Mouse (Mus musculus): ENCODE measurements around the gene Gm17622. TPM values are rescaled to one million over a fixed set of nuclear protein-coding genes. Genes with fewer than 3 reads are reported as not detected.

The Gm17622 gene
- polyA plus RNA-seq, 1 experiment from 2014 or later: not detected

- Histone ChIP-seq H3K9me3 (ENCODE audit: control insufficient read depth, low read length) (no peaks in the 10 kb centered on the region), H3K27me3 (ENCODE audit: control insufficient read depth, insufficient read depth, low read length) (no peaks in the 10 kb centered on the region), H3K9ac (ENCODE audit: low read length) (no peak overlapping the region), H3K36me3 (ENCODE audit: control insufficient read depth, insufficient read depth, low read length) (no peaks in the 10 kb centered on the region), H3K27ac (replicated peaks; ENCODE audit: low read depth, low read length) (no peak overlapping the region), H3K4me1 (ENCODE audit: control insufficient read depth, insufficient read depth, low read length) (no peaks in the 10 kb centered on the region), H3K4me3 (ENCODE audit: low read depth, low read length) (no peak overlapping the region), H3K4me2 (ENCODE audit: low read depth, severe bottlenecking) (no peak overlapping the region)
- DNase-seq (ENCODE audit: low spot score) (no peak), ATAC-seq (ENCODE audit: insufficient number of reproducible peaks, low FRiP score, low TSS enrichment, low read depth) (no peak)
- 77% methylated on average over 4 of the region's 4 CpGs for WGBS
These were observed 31.9 kb upstream of the Gm17622 start for GRCm38 (mm10) chr13:96458606-96459005.

DNA sequence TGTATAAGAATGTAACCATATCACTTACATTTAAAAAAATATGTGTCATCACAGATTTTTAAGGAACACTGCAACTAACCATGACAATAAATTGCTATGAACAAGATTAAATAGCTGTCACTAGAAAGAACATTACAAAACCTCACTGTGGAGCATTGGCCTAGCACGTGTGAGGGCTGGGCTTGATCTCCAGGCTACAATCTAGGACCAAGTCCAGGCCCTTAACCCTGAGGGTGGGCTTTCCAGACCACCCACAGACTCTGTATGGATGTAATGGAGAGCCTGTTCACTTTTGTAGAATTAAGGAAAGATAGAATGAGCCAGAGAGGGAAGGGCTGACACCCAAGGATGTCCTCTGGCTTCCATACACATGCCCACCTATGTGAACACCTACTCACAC lies 27.9 kb upstream of the Gm17622 start:
- Histone ChIP-seq H3K27ac (replicated peaks; ENCODE audit: low read depth, low read length) (no peak overlapping the region), H3K4me2 (ENCODE audit: low read depth, severe bottlenecking) (no peak overlapping the region), H3K9me3 (ENCODE audit: control insufficient read depth, low read length) (no peaks in the 10 kb centered on the region), H3K27me3 (ENCODE audit: control insufficient read depth, insufficient read depth, low read length) (no peaks in the 10 kb centered on the region), H3K4me3 (ENCODE audit: low read depth, low read length) (no peak overlapping the region), H3K9ac (ENCODE audit: low read length) (no peak overlapping the region), H3K4me1 (ENCODE audit: control insufficient read depth, insufficient read depth, low read length) (no peaks in the 10 kb centered on the region), H3K36me3 (ENCODE audit: control insufficient read depth, insufficient read depth, low read length) (no peaks in the 10 kb centered on the region)
- DNase-seq (ENCODE audit: low spot score) (no peak), ATAC-seq (ENCODE audit: insufficient number of reproducible peaks, low FRiP score, low TSS enrichment, low read depth) (no peak)
- 54% methylated on average over 1 of the region's 1 CpGs for WGBS

- DNase-seq (ENCODE audit: low spot score) (no peak), ATAC-seq (ENCODE audit: insufficient number of reproducible peaks, low FRiP score, low TSS enrichment, low read depth) (no peak)
- Histone ChIP-seq H3K4me3 (ENCODE audit: low read depth, low read length) (no peak overlapping the region), H3K27me3 (ENCODE audit: control insufficient read depth, insufficient read depth, low read length) (no peaks in the 10 kb centered on the region), H3K36me3 (ENCODE audit: control insufficient read depth, insufficient read depth, low read length) (no peaks in the 10 kb centered on the region), H3K4me2 (ENCODE audit: low read depth, severe bottlenecking) (no peak overlapping the region), H3K9me3 (ENCODE audit: control insufficient read depth, low read length) (no peaks in the 10 kb centered on the region), H3K9ac (ENCODE audit: low read length) (no peak overlapping the region), H3K27ac (replicated peaks; ENCODE audit: low read depth, low read length) (no peak overlapping the region), H3K4me1 (ENCODE audit: control insufficient read depth, insufficient read depth, low read length) (no peaks in the 10 kb centered on the region)
- WGBS: 34% methylated on average over 5 of the region's 5 CpGs
These were observed 25.2 kb upstream of the Gm17622 start for GRCm38 (mm10) chr13:96465315-96465714.

DNA sequence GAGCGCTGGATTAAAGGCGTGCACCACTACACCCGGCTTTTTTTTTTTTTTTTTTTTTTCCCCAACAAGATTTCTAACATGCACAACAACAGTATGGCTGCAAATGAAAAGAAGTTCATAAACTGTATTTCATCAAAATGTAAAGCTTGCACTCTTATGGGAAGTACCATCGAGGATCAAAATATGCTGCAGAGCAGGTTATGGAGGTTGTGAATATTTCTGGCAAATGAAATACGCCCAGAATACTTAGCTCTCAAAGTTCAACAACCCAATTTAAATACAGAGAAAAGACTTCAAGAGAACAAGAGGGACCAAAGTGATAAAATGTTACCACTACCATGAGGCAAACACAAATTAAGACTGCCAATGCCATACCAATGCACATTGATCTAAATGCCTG lies 21.9 kb upstream of the Gm17622 start:
- no peaks in the 10 kb centered on the region for H3K4me1 ChIP-seq (ENCODE audit: control insufficient read depth, insufficient read depth, low read length)
- H3K27me3 ChIP-seq (ENCODE audit: control insufficient read depth, insufficient read depth, low read length): no peaks in the 10 kb centered on the region
- ATAC-seq (ENCODE audit: insufficient number of reproducible peaks, low FRiP score, low TSS enrichment, low read depth) (no peak), DNase-seq (ENCODE audit: low spot score) (no peak)
- H3K27ac ChIP-seq (replicated peaks; ENCODE audit: low read depth, low read length): no peak overlapping the region
- no peaks in the 10 kb centered on the region for H3K9me3 ChIP-seq (ENCODE audit: control insufficient read depth, low read length)
- no peak overlapping the region for H3K4me3 ChIP-seq (ENCODE audit: low read depth, low read length)
- no peak overlapping the region for H3K9ac ChIP-seq (ENCODE audit: low read length)
- H3K4me2 ChIP-seq (ENCODE audit: low read depth, severe bottlenecking): no peak overlapping the region
- no peaks in the 10 kb centered on the region for H3K36me3 ChIP-seq (ENCODE audit: control insufficient read depth, insufficient read depth, low read length)
- WGBS: 91% methylated on average over 5 of the region's 5 CpGs

GRCm38 (mm10) chr13:96470556-96470955 lies 20.0 kb upstream of the Gm17622 start:
- Histone ChIP-seq H3K4me1 (ENCODE audit: control insufficient read depth, insufficient read depth, low read length) (no peaks in the 10 kb centered on the region), H3K4me3 (ENCODE audit: low read depth, low read length) (no peak overlapping the region), H3K27ac (replicated peaks; ENCODE audit: low read depth, low read length) (no peak overlapping the region), H3K9ac (ENCODE audit: low read length) (no peak overlapping the region), H3K27me3 (ENCODE audit: control insufficient read depth, insufficient read depth, low read length) (no peaks in the 10 kb centered on the region), H3K9me3 (ENCODE audit: control insufficient read depth, low read length) (no peaks in the 10 kb centered on the region), H3K4me2 (ENCODE audit: low read depth, severe bottlenecking) (no peak overlapping the region), H3K36me3 (ENCODE audit: control insufficient read depth, insufficient read depth, low read length) (no peaks in the 10 kb centered on the region)
- DNase-seq (ENCODE audit: low spot score) (no peak), ATAC-seq (ENCODE audit: insufficient number of reproducible peaks, low FRiP score, low TSS enrichment, low read depth) (no peak)
- WGBS: 84% methylated on average over 6 of the region's 6 CpGs

DNA sequence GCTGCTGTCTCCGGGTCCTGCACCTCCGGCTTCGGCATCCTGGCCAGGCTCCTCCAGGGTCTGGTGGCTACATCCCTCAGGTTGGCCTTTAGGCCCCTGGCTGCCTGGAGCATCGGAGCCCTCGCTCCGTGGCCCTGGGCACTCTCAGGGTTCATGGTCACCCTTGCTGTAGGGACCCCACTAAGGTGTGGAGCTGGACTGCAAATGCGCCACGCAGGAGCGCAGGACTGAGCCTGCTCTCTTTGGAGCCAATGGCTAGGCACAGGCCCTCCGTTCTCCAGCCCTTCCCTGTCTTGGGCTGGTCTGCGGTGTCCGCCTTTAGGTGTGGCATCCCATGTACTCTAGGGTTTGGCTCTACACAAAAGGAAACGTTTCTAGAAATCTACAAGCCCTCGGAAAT lies 19.6 kb upstream of the Gm17622 start, which contains the start of gene Ankdd1b:
Ankdd1b (minus strand) TSS at position 242 of the 400 bp plus-strand sequence.
- WGBS: 88% methylated on average over 14 of the region's 14 CpGs
- DNase-seq (ENCODE audit: low spot score): no peak
- H3K4me3 ChIP-seq (ENCODE audit: low read depth, low read length): no peak within 1 kb of the TSS
- H3K9ac ChIP-seq (ENCODE audit: low read length): no peak within 1 kb of the TSS
- H3K27me3 ChIP-seq (ENCODE audit: control insufficient read depth, insufficient read depth, low read length): no peaks in the 10 kb centered on the region
- no peaks in the 10 kb centered on the region for H3K9me3 ChIP-seq (ENCODE audit: control insufficient read depth, low read length)
- no peak within 1 kb of the TSS for H3K27ac ChIP-seq (replicated peaks; ENCODE audit: low read depth, low read length)
- no peak within 1 kb of the TSS for H3K4me2 ChIP-seq (ENCODE audit: low read depth, severe bottlenecking)
- no peaks in the 10 kb centered on the region for H3K36me3 ChIP-seq (ENCODE audit: control insufficient read depth, insufficient read depth, low read length)
- H3K4me1 ChIP-seq (ENCODE audit: control insufficient read depth, insufficient read depth, low read length): no peaks in the 10 kb centered on the region
- ATAC-seq (ENCODE audit: insufficient number of reproducible peaks, low FRiP score, low TSS enrichment, low read depth): no peak

DNA sequence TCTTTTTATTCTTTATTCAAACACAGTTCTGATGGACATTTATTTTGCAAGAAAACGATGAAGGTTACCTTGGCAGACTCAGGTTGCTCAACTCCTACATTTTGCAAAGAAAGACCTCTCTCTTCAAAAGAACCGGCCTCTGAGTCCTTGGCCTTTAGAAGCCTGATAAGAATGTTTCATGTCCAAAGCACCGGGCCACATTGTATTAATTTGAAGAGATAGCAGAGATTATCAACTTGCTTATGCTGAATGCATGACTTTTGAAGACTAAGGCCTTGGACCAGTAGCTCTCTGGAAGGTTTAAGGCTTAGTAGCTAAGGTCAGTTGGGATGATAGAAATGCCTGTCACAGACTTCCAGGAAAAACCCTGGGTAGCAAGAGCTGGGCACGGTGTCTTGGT lies 13.3 kb upstream of the Gm17622 start:
- ATAC-seq (ENCODE audit: insufficient number of reproducible peaks, low FRiP score, low TSS enrichment, low read depth): no peak

DNA sequence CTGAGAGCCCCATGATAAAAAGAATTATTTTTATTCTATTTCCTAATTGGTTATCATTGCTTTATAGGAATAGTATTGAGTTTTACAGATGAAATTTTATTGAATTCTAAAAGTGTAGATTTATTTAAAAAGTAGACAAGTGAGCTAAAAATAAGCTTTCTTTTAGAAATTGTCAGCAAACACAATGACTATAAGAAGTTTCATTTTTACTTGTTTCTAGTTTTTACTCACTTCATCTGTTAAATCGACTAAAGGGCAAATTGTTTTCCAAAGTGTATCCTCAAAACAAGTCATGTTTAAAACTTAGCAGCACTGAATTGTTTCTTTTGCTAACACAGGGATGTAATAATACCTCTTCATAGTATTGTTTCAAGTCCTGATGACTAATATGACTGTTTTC lies 11.5 kb upstream of the Gm17622 start:
- WGBS: 95% methylated on average over 1 of the region's 1 CpGs
- Histone ChIP-seq H3K36me3 (ENCODE audit: control insufficient read depth, insufficient read depth, low read length) (no peaks in the 10 kb centered on the region; the same call in 1 of the 2 replicates), H3K9me3 (ENCODE audit: control insufficient read depth, low read length) (no peaks in the 10 kb centered on the region), H3K9ac (ENCODE audit: low read length) (no peak overlapping the region), H3K4me2 (ENCODE audit: low read depth, severe bottlenecking) (no peak overlapping the region), H3K27ac (replicated peaks; ENCODE audit: low read depth, low read length) (no peak overlapping the region), H3K4me1 (ENCODE audit: control insufficient read depth, insufficient read depth, low read length) (no peaks in the 10 kb centered on the region), H3K4me3 (ENCODE audit: low read depth, low read length) (no peak overlapping the region), H3K27me3 (ENCODE audit: control insufficient read depth, insufficient read depth, low read length) (no peaks in the 10 kb centered on the region)
- no peak for ATAC-seq (ENCODE audit: insufficient number of reproducible peaks, low FRiP score, low TSS enrichment, low read depth)
- no peak for DNase-seq (ENCODE audit: low spot score)

More for the DNA sequence above, 13.3 kb upstream of the Gm17622 start:
- H3K9me3 ChIP-seq (ENCODE audit: control insufficient read depth, low read length): no peaks in the 10 kb centered on the region
- 91% methylated on average over 4 of the region's 4 CpGs for WGBS
- no peaks in the 10 kb centered on the region; the same call in 1 of the 2 replicates for H3K36me3 ChIP-seq (ENCODE audit: control insufficient read depth, insufficient read depth, low read length)
- no peaks in the 10 kb centered on the region for H3K27me3 ChIP-seq (ENCODE audit: control insufficient read depth, insufficient read depth, low read length)
- no peaks in the 10 kb centered on the region for H3K4me1 ChIP-seq (ENCODE audit: control insufficient read depth, insufficient read depth, low read length)
- H3K4me2 ChIP-seq (ENCODE audit: low read depth, severe bottlenecking): no peak overlapping the region
- H3K27ac ChIP-seq (replicated peaks; ENCODE audit: low read depth, low read length): no peak overlapping the region
- no peak overlapping the region for H3K9ac ChIP-seq (ENCODE audit: low read length)
- no peak for DNase-seq (ENCODE audit: low spot score)
- H3K4me3 ChIP-seq (ENCODE audit: low read depth, low read length): no peak overlapping the region

- Histone ChIP-seq H3K9me3 (ENCODE audit: control insufficient read depth, low read length) (no peaks in the 10 kb centered on the region), H3K4me3 (ENCODE audit: low read depth, low read length) (no peak overlapping the region), H3K27me3 (ENCODE audit: control insufficient read depth, insufficient read depth, low read length) (no peaks in the 10 kb centered on the region), H3K9ac (ENCODE audit: low read length) (no peak overlapping the region), H3K4me2 (ENCODE audit: low read depth, severe bottlenecking) (no peak overlapping the region), H3K4me1 (ENCODE audit: control insufficient read depth, insufficient read depth, low read length) (no peaks in the 10 kb centered on the region), H3K27ac (replicated peaks; ENCODE audit: low read depth, low read length) (no peak overlapping the region), H3K36me3 (ENCODE audit: control insufficient read depth, insufficient read depth, low read length) (no peaks in the 10 kb centered on the region; the same call in 1 of the 2 replicates)
- DNase-seq (ENCODE audit: low spot score): no peak
- ATAC-seq (ENCODE audit: insufficient number of reproducible peaks, low FRiP score, low TSS enrichment, low read depth): no peak
- 91% methylated on average over 6 of the region's 6 CpGs for WGBS
These were observed 3.3 kb upstream of the Gm17622 start for GRCm38 (mm10) chr13:96487230-96487629.

Data from limb, embryonic 11.5 days (tissue).